Mouse (Mus musculus) cerebellum, adult 11 months (tissue): ENCODE results near the gene Tmem189.
"Not testable (repeated sequence)": the region's sequence is repeated elsewhere in the genome, so short reads cannot be mapped to it uniquely, and the experiment has no call there.

Source experiments
- DNase-seq: peaks from one replicate; pipeline ENCODE4 v3.0.0; 2022

Tmem189 gene

GRCm38 (mm10) chr2:167617034-167617433 is 72.6 kb downstream of the Tmem189 start:
- no peak for DNase-seq

- not testable (repeated sequence) for DNase-seq
Measured at GRCm38 (mm10) chr2:167613335-167613734, 76.3 kb downstream of the Tmem189 start.

- DNase-seq: no peak
Measured at GRCm38 (mm10) chr2:167612122-167612521, 77.5 kb downstream of the Tmem189 start.

GRCm38 (mm10) chr2:167611287-167611686 is 78.3 kb downstream of the Tmem189 start:
- no peak for DNase-seq

- no peak for DNase-seq
Measured at GRCm38 (mm10) chr2:167606745-167607123, 82.9 kb downstream of the Tmem189 start.

- DNase-seq: no peak
Measured at GRCm38 (mm10) chr2:167605817-167606744, 83.5 kb downstream of the Tmem189 start.

- DNase-seq: peak; percentile 70
Measured at GRCm38 (mm10) chr2:167605178-167605794, 84.3 kb downstream of the Tmem189 start.

GRCm38 (mm10) chr2:167602978-167603377 is 86.6 kb downstream of the Tmem189 start:
- no peak for DNase-seq

GRCm38 (mm10) chr2:167602364-167602763 is 87.3 kb downstream of the Tmem189 start:
- no peak for DNase-seq

- no peak for DNase-seq
Measured at GRCm38 (mm10) chr2:167600481-167600995, 89.1 kb downstream of the Tmem189 start.

GRCm38 (mm10) chr2:167599917-167600316 is 89.7 kb downstream of the Tmem189 start:
- DNase-seq: no peak

- no peak for DNase-seq
Measured at GRCm38 (mm10) chr2:167599195-167599594, 90.4 kb downstream of the Tmem189 start.

GRCm38 (mm10) chr2:167597492-167598186 is 92.0 kb downstream of the Tmem189 start:
- no peak for DNase-seq

GRCm38 (mm10) chr2:167596726-167597491 is 92.7 kb downstream of the Tmem189 start:
- DNase-seq: no peak

- no peak for DNase-seq
Measured at GRCm38 (mm10) chr2:167596262-167596661, 93.4 kb downstream of the Tmem189 start.

- no peak for DNase-seq
Measured at GRCm38 (mm10) chr2:167595761-167596171, 93.9 kb downstream of the Tmem189 start.

GRCm38 (mm10) chr2:167594444-167594934 is 95.1 kb downstream of the Tmem189 start:
- DNase-seq: peak; percentile 23

- no peak for DNase-seq
Measured at GRCm38 (mm10) chr2:167593551-167594250, 95.9 kb downstream of the Tmem189 start.
